Mouse (Mus musculus) forebrain, postnatal 0 days (tissue): ENCODE data around the gene Ydjc. TPM values are rescaled to one million over a fixed set of nuclear protein-coding genes. Genes with fewer than 3 reads are reported as not detected.
A peak's percentile ranks its signal among the peaks of the same experiment; 100 is the strongest.

Experiments used
- ATAC-seq: fragments of 200-750 bp; cut with Nextera tagmentation; 2 replicates; pipeline ENCODE4 v1.8.0; 2017; ENCODE audit warnings: mild to moderate bottlenecking, moderate library complexity
- DNase-seq: peaks from one replicate; pipeline ENCODE4 v3.0.0-alpha.2; 2015
- H3K27ac ChIP-seq: fragments of 300-500 bp; sonication (generic); 2 replicates; pipeline ENCODE4 v1.5.1; 2014; ENCODE audit warnings: low read depth, mild to moderate bottlenecking, antibody characterized with exemption, low read length, moderate library complexity, mixed read lengths
- H3K27me3 ChIP-seq: fragments of 300-500 bp; sonication (generic); 2 replicates; pipeline ENCODE4 v1.6.1; 2014; ENCODE audit warnings: mild to moderate bottlenecking, low read length, mixed read lengths; ENCODE audit not compliant: insufficient read depth
- H3K36me3 ChIP-seq: fragments of 300-500 bp; sonication (generic); 2 replicates; pipeline ENCODE4 v1.6.1; 2014; ENCODE audit warnings: mild to moderate bottlenecking, moderate library complexity; ENCODE audit not compliant: insufficient read depth
- H3K4me1 ChIP-seq: fragments of 300-500 bp; sonication (generic); 2 replicates; pipeline ENCODE4 v1.6.1; 2014; ENCODE audit warnings: antibody characterized with exemption; ENCODE audit not compliant: insufficient read depth
- H3K4me2 ChIP-seq: fragments of 300-500 bp; sonication (generic); 2 replicates; pipeline ENCODE4 v1.6.1; 2014; ENCODE audit warnings: low read depth, mild to moderate bottlenecking, moderate library complexity
- H3K4me3 ChIP-seq: fragments of 300-500 bp; sonication (generic); 2 replicates; pipeline ENCODE4 v1.5.1; 2014; ENCODE audit warnings: low read depth, low read length, mixed read lengths
- H3K9ac ChIP-seq: fragments of 300-500 bp; sonication (generic); 2 replicates; pipeline ENCODE4 v1.6.1; 2014; ENCODE audit warnings: mild to moderate bottlenecking
- H3K9me3 ChIP-seq: fragments of 300-500 bp; sonication (generic); 2 replicates; pipeline ENCODE4 v1.6.1; 2016; ENCODE audit warnings: low read length
- CTCF ChIP-seq: sonication (generic); IDR thresholded peaks from 2 replicates; pipeline ENCODE4 v1.5.1; 2016; ENCODE audit warnings: antibody characterized with exemption, control low read depth, low read depth
- WGBS: fragments of 180-500 bp; shearing (Covaris S2); extraction: QIAGEN DNeasy Blood & Tissue Kit; methylation state at CpG from one replicate; pipeline ENCODE4 v1.1.7; 2014; 5-methylcytosine and 5-hydroxymethylcytosine counted together
- polyA plus RNA-seq: library from polyadenylated mRNA; unstranded; fragments of >200 nt; fragmentation: Nextera tagmentation; extraction: Ambion mirVana; gene quantifications from 2 replicates; pipeline ENCODE4 v1.2.1, GENCODE M21; 2015
- total RNA-seq: library from RNA; depleted of rRNA; stranded (reverse); fragments of >200 nt; gene quantifications from 2 replicates; pipeline ENCODE4 v1.2.3, GENCODE M21; 2014

Ydjc gene
- total and polyA plus RNA-seq, 2 experiments from 2014 or later = 44.7 to 57.4 TPM

GRCm38 (mm10) chr16:17132089-17132905, 12.1 kb upstream of the Ydjc start, which contains the start of gene Sdf2l1:
Gene Sdf2l1 (minus strand): TSS chr16:17132383.
- DNase-seq (peak; percentile 96), ATAC-seq (peak; percentile 99)
- Histone ChIP-seq H3K4me2 (peak within 1 kb of the TSS; percentile 97), H3K9me3 (no peaks in the 10 kb centered on the region), H3K4me1 (no peaks in the 10 kb centered on the region), H3K4me3 (peak within 1 kb of the TSS; percentile 80), H3K27me3 (no peaks in the 10 kb centered on the region), H3K36me3 (no peaks in the 10 kb centered on the region), H3K9ac (peak within 1 kb of the TSS; percentile 59), H3K27ac (no peak within 1 kb of the TSS)
- 2% methylated on average over 47 of the region's 47 CpGs for WGBS
- TF ChIP-seq CTCF = peak; percentile 61

- no peak for ATAC-seq
- Histone ChIP-seq H3K4me1 (no peaks in the 10 kb centered on the region), H3K9me3 (no peaks in the 10 kb centered on the region), H3K27ac (no peak overlapping the region), H3K4me3 (peak overlapping the region; percentile 80), H3K27me3 (no peaks in the 10 kb centered on the region), H3K36me3 (no peaks in the 10 kb centered on the region), H3K9ac (no peak overlapping the region), H3K4me2 (peak overlapping the region; percentile 97)
- TF ChIP-seq CTCF = no peak
- DNase-seq = no peak
- WGBS = 26% methylated on average over 7 of the region's 7 CpGs
Observed at GRCm38 (mm10) chr16:17132906-17133200, 11.6 kb upstream of the Ydjc start.

- H3K27me3 ChIP-seq = no peaks in the 10 kb centered on the region
- no peak overlapping the region for H3K4me3 ChIP-seq
- no peak for TF ChIP-seq CTCF
- DNase-seq (no peak), ATAC-seq (no peak)
- H3K36me3 ChIP-seq = no peaks in the 10 kb centered on the region
- no peaks in the 10 kb centered on the region for H3K9me3 ChIP-seq
- H3K4me1 ChIP-seq = no peaks in the 10 kb centered on the region
- H3K9ac ChIP-seq = no peak overlapping the region
- no peak overlapping the region for H3K27ac ChIP-seq
- 90% methylated on average over 15 of the region's 15 CpGs for WGBS
- no peak overlapping the region for H3K4me2 ChIP-seq
Observed at GRCm38 (mm10) chr16:17137355-17137754, 7.1 kb upstream of the Ydjc start.

GRCm38 (mm10) chr16:17146772-17147235, 2.4 kb downstream of the Ydjc start, which contains the start of gene Ccdc116:
Gene Ccdc116 (minus strand): TSS chr16:17147229.
- Histone ChIP-seq H3K9ac (peak within 1 kb of the TSS; percentile 73), H3K9me3 (no peaks in the 10 kb centered on the region), H3K4me1 (0 out of 2 replicates have a peak, but pooled peaks cover 7% of the 10 kb centered on the region), H3K4me3 (peak within 1 kb of the TSS; percentile 65), H3K4me2 (peak within 1 kb of the TSS; percentile 86), H3K27ac (peak within 1 kb of the TSS; percentile 77), H3K27me3 (no peaks in the 10 kb centered on the region), H3K36me3 (peaks cover 7% of the 10 kb centered on the region; the same call in 1 of the 2 replicates)
- DNase-seq = peak; percentile 93
- peak; percentile 91 for ATAC-seq
- WGBS = 2% methylated on average over 34 of the region's 34 CpGs
- TF ChIP-seq CTCF = peak; percentile 75

- ATAC-seq (peak; percentile 54), DNase-seq (peak; percentile 68)
- Histone ChIP-seq H3K4me1 (0 out of 2 replicates have a peak, but pooled peaks cover 7% of the 10 kb centered on the region), H3K4me2 (peak overlapping the region; percentile 86), H3K9ac (peak overlapping the region; percentile 73), H3K27me3 (no peaks in the 10 kb centered on the region), H3K4me3 (peak overlapping the region; percentile 65), H3K27ac (peak overlapping the region; percentile 77), H3K9me3 (no peaks in the 10 kb centered on the region), H3K36me3 (peaks cover 11% of the 10 kb centered on the region; the same call in 1 of the 2 replicates)
- no peak for TF ChIP-seq CTCF
- WGBS = 2% methylated on average over 40 of the region's 41 CpGs
Observed at GRCm38 (mm10) chr16:17147391-17147929, 3.0 kb downstream of the Ydjc start.

GRCm38 (mm10) chr16:17148084-17148483, 3.7 kb downstream of the Ydjc start:
- ATAC-seq (no peak), DNase-seq (peak; percentile 43)
- Histone ChIP-seq H3K36me3 (peaks cover 17% of the 10 kb centered on the region; the same call in 1 of the 2 replicates), H3K9ac (peak overlapping the region; percentile 73), H3K27me3 (no peaks in the 10 kb centered on the region), H3K4me3 (peak overlapping the region; percentile 65), H3K9me3 (no peaks in the 10 kb centered on the region), H3K4me1 (0 out of 2 replicates have a peak, but pooled peaks cover 7% of the 10 kb centered on the region), H3K27ac (peak overlapping the region; percentile 77; the same call in 1 of the 2 replicates), H3K4me2 (peak overlapping the region; percentile 86)
- peak; percentile 60 for TF ChIP-seq CTCF
- 6% methylated on average over 16 of the region's 16 CpGs for WGBS
